Mouse (Mus musculus): ENCODE results near the gene Gm28230. TPM values are rescaled to one million over a fixed set of nuclear protein-coding genes. Genes with fewer than 3 reads are reported as not detected.

The Gm28230 gene
- polyA plus RNA-seq, 1 experiment from 2014 or later, result 0.70 TPM

GRCm38 (mm10) chr2:74702820-74703219, 23.7 kb upstream of the Gm28230 start:
- no peaks in the 10 kb centered on the region for H3K9me3 ChIP-seq (replicated peaks)
- peak overlapping the region; percentile 80 for H3K4me3 ChIP-seq
- H3K4me1 ChIP-seq, result peaks cover 73% of the 10 kb centered on the region
- peak overlapping the region; percentile 99 for H3K27ac ChIP-seq
- no peak for DNase-seq (ENCODE audit: low spot score)
- WGBS, result 14% methylated on average over 6 of the region's 6 CpGs
- peaks cover 32% of the 10 kb centered on the region for H3K27me3 ChIP-seq (ENCODE audit: low read depth, poor library complexity, severe bottlenecking)
- H3K36me3 ChIP-seq, result peaks cover 2% of the 10 kb centered on the region; the same call in 1 of the 2 replicates

DNA sequence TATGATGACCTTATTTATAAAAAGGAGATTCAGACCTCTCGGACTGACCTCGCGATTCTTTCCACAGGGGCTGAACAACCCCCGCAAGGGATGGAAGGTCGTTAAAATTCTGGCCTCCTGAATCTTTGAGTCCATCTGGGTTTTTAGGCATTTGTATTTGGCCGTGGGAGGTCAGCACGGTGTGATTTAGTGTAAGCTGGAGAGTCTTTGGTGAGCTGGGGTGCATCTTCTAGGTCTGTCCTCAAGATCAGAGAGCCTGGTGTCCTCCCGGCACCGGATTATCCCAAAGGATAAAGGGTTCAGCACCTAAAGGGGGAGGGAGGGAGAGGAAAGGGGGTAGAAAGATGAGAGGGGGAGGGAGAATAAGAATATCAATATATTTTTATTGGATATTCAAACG, 23.2 kb upstream of the Gm28230 start:
- H3K27me3 ChIP-seq (ENCODE audit: low read depth, poor library complexity, severe bottlenecking), result peaks cover 37% of the 10 kb centered on the region
- 4% methylated on average over 10 of the region's 10 CpGs for WGBS
- H3K27ac ChIP-seq, result peak overlapping the region; percentile 99
- peaks cover 76% of the 10 kb centered on the region for H3K4me1 ChIP-seq
- DNase-seq (ENCODE audit: low spot score), result peak; percentile 36
- peak overlapping the region; percentile 80 for H3K4me3 ChIP-seq
- peaks cover 3% of the 10 kb centered on the region; the same call in 1 of the 2 replicates for H3K36me3 ChIP-seq
- H3K9me3 ChIP-seq (replicated peaks), result no peaks in the 10 kb centered on the region

- Histone ChIP-seq H3K27ac (peak overlapping the region; percentile 99), H3K27me3 (ENCODE audit: low read depth, poor library complexity, severe bottlenecking) (peaks cover 42% of the 10 kb centered on the region), H3K36me3 (peaks cover 3% of the 10 kb centered on the region; the same call in 1 of the 2 replicates), H3K4me3 (peak overlapping the region; percentile 80), H3K9me3 (replicated peaks) (no peaks in the 10 kb centered on the region), H3K4me1 (peaks cover 78% of the 10 kb centered on the region)
- WGBS, result 2% methylated on average over 26 of the region's 26 CpGs
- DNase-seq (ENCODE audit: low spot score), result peak; percentile 78
These were observed 22.7 kb upstream of the Gm28230 start for GRCm38 (mm10) chr2:74703720-74704392.

DNA sequence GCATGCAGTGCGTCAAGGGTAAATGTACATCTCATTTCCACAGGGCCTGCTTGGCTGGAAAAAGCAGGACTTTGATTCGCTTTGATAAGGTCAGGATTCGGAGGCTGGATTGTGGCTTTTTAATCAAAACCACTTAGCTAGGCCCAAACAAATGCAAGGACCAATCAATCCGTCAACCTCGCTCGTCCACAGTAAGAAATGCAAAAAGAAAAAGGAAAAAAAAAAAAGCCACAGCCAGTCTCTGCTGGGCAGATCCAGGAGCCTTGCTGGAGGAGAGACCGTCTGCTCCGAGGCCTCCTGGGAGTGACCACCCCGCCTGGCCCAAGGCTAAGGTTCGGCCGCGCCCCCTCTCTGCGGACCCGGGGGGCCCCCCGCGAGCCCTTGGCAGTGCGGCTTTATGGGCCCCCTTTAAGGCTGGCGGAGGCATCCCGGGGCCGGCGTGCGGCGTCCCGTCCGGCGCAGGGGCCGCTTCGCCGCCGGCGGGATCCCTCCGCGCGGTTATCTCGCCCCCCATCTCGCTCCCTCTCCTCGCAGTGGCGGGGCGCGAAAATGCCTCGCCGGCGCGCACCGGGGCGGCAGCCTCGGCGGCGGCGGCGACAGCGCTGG, 22.0 kb upstream of the Gm28230 start, which contains the start of gene Hoxd8:
TSS of gene Hoxd8 (plus strand) at position 223 of the 606 bp plus-strand sequence.
- peak; percentile 93 for DNase-seq (ENCODE audit: low spot score)
- peaks cover 78% of the 10 kb centered on the region for H3K4me1 ChIP-seq
- peak within 1 kb of the TSS; percentile 80 for H3K4me3 ChIP-seq
- H3K27me3 ChIP-seq (ENCODE audit: low read depth, poor library complexity, severe bottlenecking), result peaks cover 47% of the 10 kb centered on the region
- H3K27ac ChIP-seq, result peak within 1 kb of the TSS; percentile 99
- no peaks in the 10 kb centered on the region for H3K9me3 ChIP-seq (replicated peaks)
- 1% methylated on average over 52 of the region's 52 CpGs for WGBS
- peaks cover 3% of the 10 kb centered on the region; the same call in 1 of the 2 replicates for H3K36me3 ChIP-seq

DNA sequence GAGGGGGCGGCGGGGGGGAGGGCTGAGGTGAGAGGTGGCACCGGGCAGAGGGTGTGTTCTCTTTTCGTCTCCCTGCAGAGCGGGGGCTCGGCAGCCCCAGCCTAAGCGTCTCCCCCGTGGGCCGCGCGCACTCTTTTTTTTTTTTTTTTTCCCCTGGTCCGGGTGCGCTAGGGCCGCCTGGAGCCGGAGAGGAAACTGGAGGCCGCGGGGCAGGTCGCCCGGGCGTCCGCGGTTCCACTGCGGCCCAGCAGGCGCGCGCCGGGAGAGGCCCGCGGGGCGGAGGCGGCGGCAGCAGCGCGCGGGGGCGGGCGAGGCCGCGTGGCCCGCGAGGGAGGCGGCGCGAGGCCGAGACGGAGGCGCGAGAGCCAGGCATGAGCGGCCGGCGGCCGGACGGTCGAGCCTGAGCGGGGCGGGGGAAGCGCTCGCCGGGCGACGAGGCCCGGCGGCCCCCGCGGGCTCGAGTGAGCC, 21.5 kb upstream of the Gm28230 start:
- peaks cover 3% of the 10 kb centered on the region; the same call in 1 of the 2 replicates for H3K36me3 ChIP-seq
- 3% methylated on average over 62 of the region's 66 CpGs for WGBS
- peak overlapping the region; percentile 99 for H3K27ac ChIP-seq
- no peak for DNase-seq (ENCODE audit: low spot score)
- H3K9me3 ChIP-seq (replicated peaks), result no peaks in the 10 kb centered on the region
- peak overlapping the region; percentile 80 for H3K4me3 ChIP-seq
- H3K27me3 ChIP-seq (ENCODE audit: low read depth, poor library complexity, severe bottlenecking), result peaks cover 48% of the 10 kb centered on the region
- H3K4me1 ChIP-seq, result peaks cover 78% of the 10 kb centered on the region

GRCm38 (mm10) chr2:74705467-74706089, 20.9 kb upstream of the Gm28230 start:
- Histone ChIP-seq H3K27ac (peak overlapping the region; percentile 99), H3K9me3 (replicated peaks) (no peaks in the 10 kb centered on the region), H3K4me3 (peak overlapping the region; percentile 80), H3K27me3 (ENCODE audit: low read depth, poor library complexity, severe bottlenecking) (peaks cover 48% of the 10 kb centered on the region), H3K4me1 (peaks cover 78% of the 10 kb centered on the region), H3K36me3 (peaks cover 3% of the 10 kb centered on the region; the same call in 1 of the 2 replicates)
- peak; percentile 83 for DNase-seq (ENCODE audit: low spot score)
- 3% methylated on average over 79 of the region's 85 CpGs for WGBS

GRCm38 (mm10) chr2:74706393-74706960, 20.1 kb upstream of the Gm28230 start:
- Histone ChIP-seq H3K36me3 (peaks cover 3% of the 10 kb centered on the region; the same call in 1 of the 2 replicates), H3K27ac (peak overlapping the region; percentile 99), H3K4me1 (peaks cover 76% of the 10 kb centered on the region), H3K27me3 (ENCODE audit: low read depth, poor library complexity, severe bottlenecking) (peaks cover 45% of the 10 kb centered on the region), H3K9me3 (replicated peaks) (no peaks in the 10 kb centered on the region), H3K4me3 (peak overlapping the region; percentile 80)
- WGBS, result under 1% methylated on average over 13 of the region's 13 CpGs
- DNase-seq (ENCODE audit: low spot score), result peak; percentile 47

- DNase-seq (ENCODE audit: low spot score), result peak; percentile 35
These were observed 18.9 kb upstream of the Gm28230 start for GRCm38 (mm10) chr2:74707599-74707998.

DNA sequence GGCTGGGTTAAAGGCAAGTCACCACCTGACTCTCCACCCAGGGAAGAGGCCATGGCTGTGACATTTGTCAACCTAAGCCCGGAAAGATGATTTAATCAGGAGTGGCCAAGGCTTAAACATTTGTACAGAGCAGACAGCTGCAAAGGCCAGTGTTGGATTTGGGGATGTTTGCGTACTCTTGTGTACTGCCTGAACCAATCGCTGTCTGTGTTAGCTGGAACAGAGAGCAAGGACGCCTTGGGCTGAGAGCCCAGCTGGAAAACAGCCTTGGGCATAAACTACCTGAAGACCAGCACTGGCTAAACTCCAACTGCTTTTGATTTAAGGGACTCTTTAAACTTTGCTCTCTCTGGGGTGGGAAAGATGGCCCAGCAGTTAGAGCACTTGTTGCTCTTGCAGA, 17.9 kb upstream of the Gm28230 start:
- Histone ChIP-seq H3K4me3 (peak overlapping the region; percentile 80), H3K27ac (peak overlapping the region; percentile 99), H3K4me1 (peaks cover 71% of the 10 kb centered on the region), H3K9me3 (replicated peaks) (no peaks in the 10 kb centered on the region), H3K36me3 (peaks cover 3% of the 10 kb centered on the region; the same call in 1 of the 2 replicates), H3K27me3 (ENCODE audit: low read depth, poor library complexity, severe bottlenecking) (peaks cover 41% of the 10 kb centered on the region)
- peak; percentile 45 for DNase-seq (ENCODE audit: low spot score)
- 11% methylated on average over 4 of the region's 4 CpGs for WGBS

More at GRCm38 (mm10) chr2:74707599-74707998, 18.9 kb upstream of the Gm28230 start:
- peaks cover 75% of the 10 kb centered on the region for H3K4me1 ChIP-seq
- peaks cover 3% of the 10 kb centered on the region; the same call in 1 of the 2 replicates for H3K36me3 ChIP-seq
- WGBS, result 4% methylated on average over 7 of the region's 7 CpGs
- H3K27ac ChIP-seq, result peak overlapping the region; percentile 99
- H3K4me3 ChIP-seq, result peak overlapping the region; percentile 80
- peaks cover 45% of the 10 kb centered on the region for H3K27me3 ChIP-seq (ENCODE audit: low read depth, poor library complexity, severe bottlenecking)
- H3K9me3 ChIP-seq (replicated peaks), result no peaks in the 10 kb centered on the region

DNA sequence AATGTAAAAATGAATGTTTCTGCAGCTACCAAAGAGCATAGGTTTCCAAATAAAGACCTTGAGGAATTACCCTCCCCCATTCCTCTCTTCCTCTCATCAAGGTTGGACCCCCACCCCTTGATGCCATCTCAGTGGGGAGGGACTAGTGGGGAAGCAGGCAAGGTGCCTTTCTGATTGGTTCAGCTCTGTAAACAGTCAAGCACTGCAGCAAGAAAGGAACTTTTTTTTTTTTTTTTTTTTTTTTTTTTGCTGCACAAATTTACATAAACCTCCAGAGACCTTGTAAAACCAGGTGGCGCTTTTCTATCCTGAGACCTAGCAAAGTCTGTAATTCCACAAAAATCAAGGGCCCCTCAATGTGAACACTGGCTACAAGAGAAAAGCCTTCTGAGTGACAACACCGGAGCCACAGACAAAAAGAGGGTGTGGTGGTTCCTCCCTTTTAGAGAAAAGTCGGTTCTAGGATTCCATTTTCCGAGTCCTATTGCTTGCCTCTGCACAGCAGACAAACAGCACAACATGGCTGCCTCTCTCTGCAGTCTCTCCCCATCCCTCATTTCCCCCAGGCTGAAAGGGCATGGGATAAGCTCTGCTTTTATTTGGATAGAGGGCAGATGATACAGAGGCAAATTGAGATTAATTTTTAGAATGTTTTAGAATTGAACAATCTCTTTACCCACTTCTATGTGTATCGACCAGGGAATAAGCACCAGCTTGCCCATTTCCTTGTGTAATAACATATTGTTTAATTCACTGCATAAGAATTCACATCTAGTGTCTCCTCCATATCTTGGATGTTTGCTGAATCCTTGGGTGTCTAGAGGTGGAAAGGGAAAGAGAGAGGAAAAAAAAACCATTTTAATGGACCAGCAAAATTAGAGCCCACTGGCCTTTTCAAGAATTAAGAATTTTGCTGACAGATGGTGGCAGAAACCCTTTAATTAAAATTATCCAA, 16.8 kb upstream of the Gm28230 start:
- H3K9me3 ChIP-seq (replicated peaks), result no peaks in the 10 kb centered on the region
- H3K36me3 ChIP-seq, result peaks cover 3% of the 10 kb centered on the region; the same call in 1 of the 2 replicates
- peaks cover 38% of the 10 kb centered on the region for H3K27me3 ChIP-seq (ENCODE audit: low read depth, poor library complexity, severe bottlenecking)
- peak overlapping the region; percentile 97 for H3K27ac ChIP-seq
- peak; percentile 44 for DNase-seq (ENCODE audit: low spot score)
- H3K4me3 ChIP-seq, result peak overlapping the region; percentile 80; the same call in 1 of the 2 replicates
- WGBS, result 7% methylated on average over 5 of the region's 5 CpGs
- peaks cover 69% of the 10 kb centered on the region for H3K4me1 ChIP-seq

GRCm38 (mm10) chr2:74710929-74711543, 15.5 kb upstream of the Gm28230 start:
- WGBS, result under 1% methylated on average over 16 of the region's 16 CpGs
- peak overlapping the region; percentile 97 for H3K27ac ChIP-seq
- peak overlapping the region; percentile 89 for H3K4me3 ChIP-seq

More at GRCm38 (mm10) chr2:74710929-74711543, 15.5 kb upstream of the Gm28230 start:
- peaks cover 38% of the 10 kb centered on the region for H3K27me3 ChIP-seq (ENCODE audit: low read depth, poor library complexity, severe bottlenecking)
- peak; percentile 66 for DNase-seq (ENCODE audit: low spot score)
- peaks cover 81% of the 10 kb centered on the region for H3K4me1 ChIP-seq
- peaks cover 3% of the 10 kb centered on the region; the same call in 1 of the 2 replicates for H3K36me3 ChIP-seq
- no peaks in the 10 kb centered on the region for H3K9me3 ChIP-seq (replicated peaks)
